Mouse (Mus musculus) bone marrow macrophage, adult 2 months (primary cell): ENCODE data around the gene Gopc.

Experiments used
- CTCF ChIP-seq: IDR thresholded peaks from 2 replicates; pipeline ENCODE4 v1.5.1; 2012; ENCODE audit warnings: low read depth, mild to moderate bottlenecking, low read length, moderate library complexity
- POLR2A ChIP-seq: IDR thresholded peaks from 2 replicates; pipeline ENCODE4 v1.6.1; 2012; ENCODE audit warnings: mild to moderate bottlenecking, low read depth, low read length, borderline replicate concordance

DNA sequence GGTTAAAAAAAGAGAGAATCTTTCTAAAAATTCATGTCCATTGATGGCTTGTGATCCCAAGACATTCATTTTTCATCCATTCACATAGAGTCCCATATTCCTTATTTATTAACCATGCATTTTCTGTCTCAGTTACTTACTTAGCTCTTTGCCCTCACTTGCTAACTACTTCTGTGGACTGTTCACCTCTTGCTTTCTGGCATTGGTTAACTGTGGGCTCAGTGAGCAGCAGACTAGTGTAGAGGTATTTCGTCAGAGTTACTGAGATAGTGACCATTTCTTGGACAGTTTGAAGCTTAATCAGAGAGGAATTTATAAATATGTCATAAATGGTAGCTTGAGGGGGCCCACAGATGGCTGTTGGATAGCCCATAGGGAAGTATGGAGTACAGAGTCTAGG lies 49.0 kb upstream of the Gopc start:
- TF ChIP-seq POLR2A = no peak
- no peak for TF ChIP-seq CTCF
